Mouse (Mus musculus): ENCODE measurements around the gene Prpf19. TPM values are rescaled to one million over a fixed set of nuclear protein-coding genes. Genes with fewer than 3 reads are reported as not detected.
A peak's percentile ranks its signal among the peaks of the same experiment; 100 is the strongest.

Gene Prpf19
- polyA plus RNA-seq, 1 experiment from 2014 or later, result 42.6 TPM

GRCm38 (mm10) chr19:10920532-10920931 lies 25.5 kb downstream of the Prpf19 start, which contains the start of gene Zp1:
TSS of gene Zp1 (minus strand) at chr19:10920632.
- Histone ChIP-seq H3K9me3 (no peaks in the 10 kb centered on the region), H3K4me2 (no peak within 1 kb of the TSS), H3K4me3 (replicated peaks) (no peak within 1 kb of the TSS), H3K9ac (no peak within 1 kb of the TSS), H3K4me1 (no peaks in the 10 kb centered on the region; the same call in 1 of the 2 replicates), H3K27me3 (replicated peaks) (no peaks in the 10 kb centered on the region; the same call in 1 of the 2 replicates), H3K36me3 (no peaks in the 10 kb centered on the region), H3K27ac (no peak within 1 kb of the TSS)
- 65% methylated on average over 2 of the region's 2 CpGs for WGBS
- no peak for ATAC-seq (ENCODE audit: insufficient read depth, low FRiP score, low read depth)

- no peak overlapping the region for H3K4me3 ChIP-seq (replicated peaks)
- H3K4me2 ChIP-seq, result no peak overlapping the region
- no peaks in the 10 kb centered on the region for H3K9me3 ChIP-seq
- H3K9ac ChIP-seq, result no peak overlapping the region
- H3K4me1 ChIP-seq, result no peaks in the 10 kb centered on the region; the same call in 1 of the 2 replicates
- H3K27ac ChIP-seq, result no peak overlapping the region
- ATAC-seq (ENCODE audit: insufficient read depth, low FRiP score, low read depth), result no peak
- 73% methylated on average over 3 of the region's 3 CpGs for WGBS
- no peaks in the 10 kb centered on the region for H3K36me3 ChIP-seq
- H3K27me3 ChIP-seq (replicated peaks), result no peaks in the 10 kb centered on the region; the same call in 1 of the 2 replicates
These were observed 26.0 kb downstream of the Prpf19 start for GRCm38 (mm10) chr19:10921058-10921457.

GRCm38 (mm10) chr19:10924220-10924619 lies 29.2 kb downstream of the Prpf19 start:
- Histone ChIP-seq H3K4me2 (no peak overlapping the region), H3K27ac (no peak overlapping the region), H3K4me3 (replicated peaks) (no peak overlapping the region), H3K9me3 (no peaks in the 10 kb centered on the region), H3K27me3 (replicated peaks) (no peaks in the 10 kb centered on the region), H3K4me1 (no peaks in the 10 kb centered on the region; the same call in 1 of the 2 replicates), H3K9ac (no peak overlapping the region), H3K36me3 (no peaks in the 10 kb centered on the region)
- 39% methylated on average over 4 of the region's 4 CpGs for WGBS
- no peak for ATAC-seq (ENCODE audit: insufficient read depth, low FRiP score, low read depth)

GRCm38 (mm10) chr19:10926123-10926621 lies 31.1 kb downstream of the Prpf19 start:
- no peak overlapping the region for H3K9ac ChIP-seq
- WGBS, result 51% methylated on average over 6 of the region's 6 CpGs
- no peak overlapping the region for H3K27ac ChIP-seq
- H3K4me3 ChIP-seq (replicated peaks), result no peak overlapping the region
- no peaks in the 10 kb centered on the region for H3K36me3 ChIP-seq
- no peak for ATAC-seq (ENCODE audit: insufficient read depth, low FRiP score, low read depth)
- no peaks in the 10 kb centered on the region; the same call in 1 of the 2 replicates for H3K4me1 ChIP-seq
- no peak overlapping the region for H3K4me2 ChIP-seq
- no peaks in the 10 kb centered on the region for H3K9me3 ChIP-seq
- no peaks in the 10 kb centered on the region for H3K27me3 ChIP-seq (replicated peaks)

GRCm38 (mm10) chr19:10926666-10927065 lies 31.6 kb downstream of the Prpf19 start:
- Histone ChIP-seq H3K27me3 (replicated peaks) (no peaks in the 10 kb centered on the region), H3K9me3 (no peaks in the 10 kb centered on the region), H3K4me3 (replicated peaks) (no peak overlapping the region), H3K9ac (no peak overlapping the region), H3K4me1 (no peaks in the 10 kb centered on the region; the same call in 1 of the 2 replicates), H3K27ac (no peak overlapping the region), H3K36me3 (no peaks in the 10 kb centered on the region), H3K4me2 (no peak overlapping the region)
- 54% methylated on average over 4 of the region's 4 CpGs for WGBS
- ATAC-seq (ENCODE audit: insufficient read depth, low FRiP score, low read depth), result no peak

GRCm38 (mm10) chr19:10930641-10931040 lies 35.6 kb downstream of the Prpf19 start:
- no peaks in the 10 kb centered on the region for H3K36me3 ChIP-seq
- 71% methylated on average over 2 of the region's 2 CpGs for WGBS
- H3K9ac ChIP-seq, result no peak overlapping the region
- no peaks in the 10 kb centered on the region for H3K27me3 ChIP-seq (replicated peaks)
- H3K4me3 ChIP-seq (replicated peaks), result no peak overlapping the region
- H3K4me1 ChIP-seq, result no peaks in the 10 kb centered on the region; the same call in 1 of the 2 replicates
- H3K4me2 ChIP-seq, result no peak overlapping the region
- no peaks in the 10 kb centered on the region for H3K9me3 ChIP-seq
- ATAC-seq (ENCODE audit: insufficient read depth, low FRiP score, low read depth), result no peak
- H3K27ac ChIP-seq, result no peak overlapping the region

- 46% methylated on average over 5 of the region's 5 CpGs for WGBS
- Histone ChIP-seq H3K27ac (0 out of 2 replicates have a peak overlapping the region, but pooled peaks have one; percentile 27), H3K9ac (no peak overlapping the region), H3K9me3 (no peaks in the 10 kb centered on the region), H3K27me3 (replicated peaks) (no peaks in the 10 kb centered on the region), H3K4me3 (replicated peaks) (no peak overlapping the region), H3K36me3 (no peaks in the 10 kb centered on the region), H3K4me1 (no peaks in the 10 kb centered on the region), H3K4me2 (no peak overlapping the region)
- ATAC-seq (ENCODE audit: insufficient read depth, low FRiP score, low read depth), result no peak
These were observed 40.0 kb downstream of the Prpf19 start for GRCm38 (mm10) chr19:10935029-10935428.

GRCm38 (mm10) chr19:10936077-10936476 lies 41.0 kb downstream of the Prpf19 start:
- Histone ChIP-seq H3K27ac (no peak overlapping the region), H3K9me3 (no peaks in the 10 kb centered on the region), H3K4me1 (peaks cover 10% of the 10 kb centered on the region), H3K4me2 (no peak overlapping the region), H3K27me3 (replicated peaks) (no peaks in the 10 kb centered on the region), H3K9ac (no peak overlapping the region), H3K4me3 (replicated peaks) (no peak overlapping the region), H3K36me3 (no peaks in the 10 kb centered on the region)
- ATAC-seq (ENCODE audit: insufficient read depth, low FRiP score, low read depth), result no peak
- 89% methylated on average over 5 of the region's 5 CpGs for WGBS

GRCm38 (mm10) chr19:10937110-10937563 lies 42.1 kb downstream of the Prpf19 start, which contains the start of gene Ptgdr2:
TSS of gene Ptgdr2 (plus strand) at chr19:10937160.
- H3K36me3 ChIP-seq, result peaks cover under 1% of the 10 kb centered on the region; the same call in 1 of the 2 replicates
- H3K27ac ChIP-seq, result no peak within 1 kb of the TSS
- H3K4me3 ChIP-seq (replicated peaks), result no peak within 1 kb of the TSS
- ATAC-seq (ENCODE audit: insufficient read depth, low FRiP score, low read depth), result peak; percentile 37; the same call in 1 of the 2 replicates
- H3K9me3 ChIP-seq, result no peaks in the 10 kb centered on the region
- H3K27me3 ChIP-seq (replicated peaks), result no peaks in the 10 kb centered on the region
- WGBS, result 40% methylated on average over 5 of the region's 5 CpGs
- no peak within 1 kb of the TSS for H3K9ac ChIP-seq
- no peak within 1 kb of the TSS for H3K4me2 ChIP-seq
- peaks cover 14% of the 10 kb centered on the region for H3K4me1 ChIP-seq

- no peak overlapping the region for H3K4me3 ChIP-seq (replicated peaks)
- peaks cover 14% of the 10 kb centered on the region for H3K4me1 ChIP-seq
- H3K27ac ChIP-seq, result no peak overlapping the region
- H3K9ac ChIP-seq, result no peak overlapping the region
- no peak overlapping the region for H3K4me2 ChIP-seq
- no peaks in the 10 kb centered on the region for H3K9me3 ChIP-seq
- H3K27me3 ChIP-seq (replicated peaks), result no peaks in the 10 kb centered on the region
- no peak for ATAC-seq (ENCODE audit: insufficient read depth, low FRiP score, low read depth)
- peaks cover 16% of the 10 kb centered on the region for H3K36me3 ChIP-seq
- WGBS, result 18% methylated on average over 3 of the region's 3 CpGs
These were observed 43.7 kb downstream of the Prpf19 start for GRCm38 (mm10) chr19:10938771-10939170.

GRCm38 (mm10) chr19:10940097-10940800 lies 45.2 kb downstream of the Prpf19 start:
- H3K9me3 ChIP-seq, result no peaks in the 10 kb centered on the region
- peak overlapping the region; percentile 70 for H3K4me2 ChIP-seq
- peak overlapping the region; percentile 29 for H3K4me3 ChIP-seq (replicated peaks)
- no peak overlapping the region for H3K27ac ChIP-seq
- WGBS, result 20% methylated on average over 37 of the region's 37 CpGs
- H3K27me3 ChIP-seq (replicated peaks), result no peaks in the 10 kb centered on the region
- H3K4me1 ChIP-seq, result peaks cover 14% of the 10 kb centered on the region
- H3K9ac ChIP-seq, result no peak overlapping the region
- ATAC-seq (ENCODE audit: insufficient read depth, low FRiP score, low read depth), result peak; percentile 81
- H3K36me3 ChIP-seq, result peaks cover 30% of the 10 kb centered on the region

GRCm38 (mm10) chr19:10940801-10941457 lies 45.9 kb downstream of the Prpf19 start:
- Histone ChIP-seq H3K9me3 (no peaks in the 10 kb centered on the region), H3K4me2 (peak overlapping the region; percentile 70), H3K9ac (no peak overlapping the region), H3K4me1 (peaks cover 14% of the 10 kb centered on the region), H3K4me3 (replicated peaks) (peak overlapping the region; percentile 29), H3K36me3 (peaks cover 30% of the 10 kb centered on the region), H3K27ac (no peak overlapping the region), H3K27me3 (replicated peaks) (no peaks in the 10 kb centered on the region)
- peak; percentile 33; the same call in 1 of the 2 replicates for ATAC-seq (ENCODE audit: insufficient read depth, low FRiP score, low read depth)
- 4% methylated on average over 40 of the region's 40 CpGs for WGBS

All from stomach, embryonic 15.5 days (tissue).